Comparison of ENCODE assay signal across 12 mouse cellular contexts in genomic region chr5:90876045-90876444, GRCm38 (mm10). TPM values are rescaled to one million over a fixed set of nuclear protein-coding genes. Genes with fewer than 3 reads are reported as not detected.
DNase-seq lines count a peak whose midpoint lies in the region; ATAC-seq and TF ChIP-seq lines count a peak whose summit lies in the region.
"Had no signal": no experiment of that assay in that cellular context is flagged by ENCODE, and none has a peak within 500 bp of the region (broad histone marks: within the 10 kb centered on the region; RNA-seq: fewer than 3 reads in every experiment).

No protein-coding gene starts in this region.

- no peaks in the 10 kb centered on the region for H3K9me3 ChIP-seq in liver, postnatal 0 days (ENCODE audit: low read length)
- H3K9me3 ChIP-seq in hindbrain, embryonic 11.5 days (ENCODE audit: control insufficient read depth, low read length) = no peaks in the 10 kb centered on the region
- no peaks in the 10 kb centered on the region for H3K9me3 ChIP-seq in forebrain, embryonic 14.5 days (replicated peaks; ENCODE audit: control insufficient read depth, low read length)
- H3K9me3 ChIP-seq: midbrain, embryonic 10.5 days had no signal

- H3K9ac ChIP-seq in liver, postnatal 0 days (replicated peaks) = no peak overlapping the region
- no peak overlapping the region for H3K9ac ChIP-seq in hindbrain, embryonic 11.5 days (ENCODE audit: low read depth, low read length)
- no peak overlapping the region for H3K9ac ChIP-seq in forebrain, embryonic 14.5 days (ENCODE audit: low read length)

- peak; percentile 4; the same call in 1 of the 2 replicates for TF ChIP-seq CTCF in liver, postnatal 0 days (IDR thresholded peaks at IDR 0.05; ENCODE audit: low read depth)

- no peaks in the 10 kb centered on the region for H3K36me3 ChIP-seq in liver, postnatal 0 days (replicated peaks; ENCODE audit: insufficient read depth, low read length)
- no peaks in the 10 kb centered on the region for H3K36me3 ChIP-seq in hindbrain, embryonic 11.5 days (ENCODE audit: control insufficient read depth, insufficient read depth, low read length)
- no peaks in the 10 kb centered on the region for H3K36me3 ChIP-seq in forebrain, embryonic 14.5 days (ENCODE audit: control insufficient read depth, insufficient read depth, low read length)
- H3K36me3 ChIP-seq: midbrain, embryonic 10.5 days had no signal

- no peak overlapping the region for H3K4me2 ChIP-seq in liver, postnatal 0 days (ENCODE audit: low read depth, low read length)
- H3K4me2 ChIP-seq in hindbrain, embryonic 11.5 days (replicated peaks; ENCODE audit: low read depth, low read length) = no peak overlapping the region
- H3K4me2 ChIP-seq in forebrain, embryonic 14.5 days (ENCODE audit: low read length) = no peak overlapping the region

- peaks cover 11% of the 10 kb centered on the region for H3K4me1 ChIP-seq in liver, postnatal 0 days (ENCODE audit: insufficient read depth)
- H3K4me1 ChIP-seq in hindbrain, embryonic 11.5 days (replicated peaks; ENCODE audit: control insufficient read depth, insufficient read depth, low read length) = no peaks in the 10 kb centered on the region
- H3K4me1 ChIP-seq in forebrain, embryonic 14.5 days (ENCODE audit: control insufficient read depth, insufficient read depth, low read length) = no peaks in the 10 kb centered on the region
- H3K4me1 ChIP-seq: midbrain, embryonic 10.5 days had no signal

- 65% methylated on average over 4 of the region's 4 CpGs for WGBS in liver, postnatal 0 days (ENCODE audit: insufficient replicate concordance)
- 80% methylated on average over 4 of the region's 4 CpGs for WGBS in hindbrain, embryonic 11.5 days
- 86% methylated on average over 4 of the region's 4 CpGs for WGBS in forebrain, embryonic 14.5 days

- no peak for TF ChIP-seq EP300 in liver, postnatal 0 days (IDR thresholded peaks at IDR 0.05; ENCODE audit: low read depth)

- no peak overlapping the region for H3K4me3 ChIP-seq in liver, postnatal 0 days (ENCODE audit: low read depth, low read length)
- no peak overlapping the region for H3K4me3 ChIP-seq in hindbrain, embryonic 11.5 days (ENCODE audit: low read depth, low read length)
- H3K4me3 ChIP-seq in forebrain, embryonic 14.5 days (ENCODE audit: low read depth, low read length) = no peak overlapping the region
- H3K4me3 ChIP-seq: midbrain, embryonic 10.5 days had no signal

- intact Hi-C loops in heart, postnatal 36 days (cut with DNase I) = loop anchor here (10.0 kb wide), 1 partner anchor 939 kb away; no protein-coding TSS in a partner anchor

- H3K27me3 ChIP-seq in liver, postnatal 0 days (ENCODE audit: insufficient read depth, low read length) = no peaks in the 10 kb centered on the region
- no peaks in the 10 kb centered on the region for H3K27me3 ChIP-seq in hindbrain, embryonic 11.5 days (ENCODE audit: control insufficient read depth, insufficient read depth, low read length)
- H3K27me3 ChIP-seq in forebrain, embryonic 14.5 days (replicated peaks; ENCODE audit: control insufficient read depth, insufficient read depth, low read length) = no peaks in the 10 kb centered on the region

- ATAC-seq in liver, postnatal 0 days = no peak
- ATAC-seq in hindbrain, embryonic 11.5 days (ENCODE audit: low FRiP score) = no peak
- no peak for ATAC-seq in forebrain, embryonic 14.5 days

- H3K27ac ChIP-seq in liver, postnatal 0 days (ENCODE audit: low read depth) = 0 out of 2 replicates have a peak overlapping the region, but pooled peaks have one; percentile 0
- H3K27ac ChIP-seq in hindbrain, embryonic 11.5 days (ENCODE audit: low read depth, low read length) = no peak overlapping the region
- no peak overlapping the region for H3K27ac ChIP-seq in forebrain, embryonic 14.5 days (ENCODE audit: low read depth, low read length)
- H3K27ac ChIP-seq: midbrain, embryonic 10.5 days had no signal

- DNase-seq in liver, postnatal 0 days = no peak
- no peak for DNase-seq in liver
- DNase-seq in gastrocnemius, adult 18-20 months (ENCODE audit: low spot score) = peak; percentile 62
- peak; percentile 23 to 44 for DNase-seq in heart, postnatal 36 days
- peak; percentile 59 for DNase-seq in skeletal muscle tissue, adult 2 months (ENCODE audit: low read depth, low spot score)
- DNase-seq in urinary bladder, postnatal 36 days (ENCODE audit: low spot score in 2 of 2) = no peak
- no peak for DNase-seq in hindbrain, embryonic 11.5 days (ENCODE audit: low spot score)
- DNase-seq in forebrain, embryonic 14.5 days (ENCODE audit: low spot score) = no peak
- DNase-seq: cerebellum, adult 9-10 months had no signal

RNA-seq across cellular contexts. Expression of gene Cxcl1, which starts 15.0 kb away (rescaled TPM):
- 2.1 and 2.2 TPM in 2 replicates for polyA plus RNA-seq in liver, postnatal 0 days (2015; fragmentation: Nextera tagmentation; extraction: Ambion mirVana)
- total RNA-seq in gastrocnemius, adult 18-20 months (2021) = under 1 TPM in 1 of 2 experiments, not detected in 1; 0.25 TPM
- total RNA-seq in heart, postnatal 36 days (2021) = under 1 TPM; 0.30 to 0.50 TPM
- 0.29 TPM in 1 of 2 replicates, not detected in the other for polyA plus RNA-seq in hindbrain, embryonic 11.5 days (2014; fragmentation: Nextera tagmentation; extraction: Ambion mirVana)
- 0.56 TPM in 1 of 2 replicates, not detected in the other for polyA plus RNA-seq in forebrain, embryonic 14.5 days (2014; fragmentation: Nextera tagmentation; extraction: Ambion mirVana)
- total RNA-seq: MEL had no signal
- polyA plus RNA-seq: midbrain, embryonic 10.5 days had no signal

RNA-seq across cellular contexts. Expression of gene Cxcl2, which starts 27.6 kb away (rescaled TPM):
- 0.13 TPM in 1 of 2 replicates, not detected in the other for polyA plus RNA-seq in liver, postnatal 0 days (2015; fragmentation: Nextera tagmentation; extraction: Ambion mirVana)
- total RNA-seq in gastrocnemius, adult 18-20 months (2021) = not detected
- not detected for total RNA-seq in heart, postnatal 36 days (2021)
- not detected in 2 replicates for polyA plus RNA-seq in hindbrain, embryonic 11.5 days (2014; fragmentation: Nextera tagmentation; extraction: Ambion mirVana)
- polyA plus RNA-seq in forebrain, embryonic 14.5 days (2014; fragmentation: Nextera tagmentation; extraction: Ambion mirVana) = not detected in 2 replicates
- total RNA-seq: layer of hippocampus, postnatal 14 days; MEL had no signal
- polyA plus RNA-seq: midbrain, embryonic 10.5 days had no signal

RNA-seq across cellular contexts. Expression of gene Mthfd2l, which starts 54.9 kb away (rescaled TPM):
- polyA plus RNA-seq in liver, postnatal 0 days (2015; fragmentation: Nextera tagmentation; extraction: Ambion mirVana) = 8.3 and 9.5 TPM in 2 replicates
- 1 to 10 TPM; 5.7 to 6.9 TPM for total RNA-seq in gastrocnemius, adult 18-20 months (2021)
- 10 to 100 TPM in 1 of 2 experiments, 1 to 10 TPM in 1; 9.5 to 10.0 TPM for total RNA-seq in heart, postnatal 36 days (2021)
- polyA plus RNA-seq in hindbrain, embryonic 11.5 days (2014; fragmentation: Nextera tagmentation; extraction: Ambion mirVana) = 92.7 and 94.7 TPM in 2 replicates
- polyA plus RNA-seq in forebrain, embryonic 14.5 days (2014; fragmentation: Nextera tagmentation; extraction: Ambion mirVana) = 71.9 and 86.0 TPM in 2 replicates
- total RNA-seq: MEL had no signal

Comparison
In these comparisons a context has a peak if more than half of its experiments do, and no peak if none do; other contexts are left out.
1. DNase-seq: peak in gastrocnemius, adult 18-20 months (single experiment), heart, postnatal 36 days (2 of 2) and skeletal muscle tissue, adult 2 months (single experiment); none in liver, postnatal 0 days (single experiment), liver (single experiment), urinary bladder, postnatal 36 days (0 of 2), hindbrain, embryonic 11.5 days (single experiment) and forebrain, embryonic 14.5 days (single experiment).